Mouse (Mus musculus) adrenal gland, postnatal 10 days (tissue): ENCODE measurements at regions not wholly inside any gene's neighbourhood (a gene's known extent, or its start where the extent isn't known, plus 50 kb on each side); places are given as distances from the start of the nearest gene placed in this dataset.

Source experiments
- DNase-seq: peaks from one replicate; pipeline ENCODE4 v3.0.0; 2021; ENCODE audit warnings: mixed read lengths

DNA sequence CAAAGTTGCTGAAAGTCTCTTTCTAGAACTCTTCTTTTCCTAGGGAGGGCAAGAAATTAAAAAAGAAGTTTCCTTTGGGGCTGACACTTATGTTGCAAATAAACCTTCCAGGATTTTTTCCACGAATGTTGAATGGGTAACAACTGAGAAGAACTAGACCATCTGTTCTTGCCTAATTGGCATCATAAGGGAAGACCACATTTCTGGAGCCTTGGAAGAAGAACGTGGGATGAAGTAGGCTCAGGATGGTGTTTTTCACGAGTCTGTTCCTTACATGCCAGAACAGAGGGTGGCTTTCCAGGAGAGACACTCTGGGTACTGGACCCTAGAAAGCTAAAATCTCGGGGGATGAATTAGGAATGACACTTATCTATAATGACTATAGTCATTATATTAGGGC lies 314.1 kb downstream of the Cog6 start:
- DNase-seq: no peak

DNA sequence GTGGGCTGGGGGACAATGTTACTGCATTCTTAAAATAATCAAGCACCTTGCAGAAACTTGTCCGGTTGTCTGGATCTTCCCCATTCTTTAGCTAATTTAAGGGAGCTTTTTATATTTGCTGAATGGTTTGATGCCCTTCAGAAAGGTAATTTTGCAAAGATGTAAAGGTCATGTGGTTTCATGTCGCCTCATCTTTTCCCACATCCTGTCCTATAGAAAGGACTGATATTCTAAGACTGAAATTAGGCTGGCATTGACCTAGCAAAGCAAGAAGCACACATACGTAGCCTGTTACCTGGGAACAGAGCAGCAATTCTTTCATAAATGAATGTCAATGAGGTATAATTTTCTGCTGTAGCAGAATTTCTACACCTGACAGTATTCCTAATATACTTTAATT lies 315.4 kb downstream of the Cog6 start:
- DNase-seq: no peak

DNA sequence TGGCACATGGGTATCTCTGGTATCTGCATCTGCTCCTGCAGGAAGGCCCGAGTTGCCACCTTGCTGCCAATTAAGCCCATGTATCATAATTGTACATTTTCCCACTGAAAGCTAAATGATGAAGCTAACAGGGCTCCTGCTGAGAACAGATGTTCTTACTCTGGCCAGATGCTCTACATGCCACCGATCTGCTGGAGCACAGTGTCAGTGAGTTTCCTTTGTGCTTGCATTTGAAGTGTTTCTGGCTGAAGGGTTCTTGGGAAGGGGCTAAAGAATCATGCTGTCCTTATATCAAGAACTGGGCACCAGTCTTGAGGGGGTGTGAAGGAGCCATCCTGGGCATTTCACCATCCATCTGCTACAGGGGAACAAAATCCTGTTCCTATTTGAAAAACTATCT lies 323.2 kb downstream of the Cog6 start:
- DNase-seq: no peak

GRCm38 (mm10) chr3:52685434-52686181 lies 331.4 kb downstream of the Cog6 start:
- peak; percentile 49 for DNase-seq

DNA sequence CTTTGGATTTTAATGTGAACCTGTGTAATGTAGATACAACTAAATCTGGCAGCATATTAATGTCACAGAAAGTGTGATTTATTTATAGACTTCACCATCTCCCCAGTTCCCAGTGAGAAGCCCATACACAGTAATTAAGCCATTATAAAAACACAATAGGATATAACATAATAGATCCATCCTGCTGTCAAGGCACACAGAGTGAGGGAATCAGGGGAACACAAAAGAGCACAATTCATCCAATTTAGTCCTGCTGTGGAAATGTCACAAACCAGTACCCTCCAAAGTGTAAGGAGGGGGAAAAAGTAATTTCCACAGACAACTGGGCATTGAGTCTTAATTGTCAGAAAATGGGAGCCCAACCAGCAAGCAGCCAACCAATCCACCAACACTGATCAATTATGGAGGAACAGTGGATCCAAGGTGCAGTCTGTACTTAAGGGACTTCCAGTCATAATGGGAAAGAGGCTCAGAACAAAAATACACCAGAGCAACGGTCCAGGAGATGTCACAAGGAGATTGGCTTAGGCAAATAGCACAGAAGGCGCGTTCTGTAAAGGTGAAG lies 336.1 kb downstream of the Cog6 start:
- DNase-seq: no peak

DNA sequence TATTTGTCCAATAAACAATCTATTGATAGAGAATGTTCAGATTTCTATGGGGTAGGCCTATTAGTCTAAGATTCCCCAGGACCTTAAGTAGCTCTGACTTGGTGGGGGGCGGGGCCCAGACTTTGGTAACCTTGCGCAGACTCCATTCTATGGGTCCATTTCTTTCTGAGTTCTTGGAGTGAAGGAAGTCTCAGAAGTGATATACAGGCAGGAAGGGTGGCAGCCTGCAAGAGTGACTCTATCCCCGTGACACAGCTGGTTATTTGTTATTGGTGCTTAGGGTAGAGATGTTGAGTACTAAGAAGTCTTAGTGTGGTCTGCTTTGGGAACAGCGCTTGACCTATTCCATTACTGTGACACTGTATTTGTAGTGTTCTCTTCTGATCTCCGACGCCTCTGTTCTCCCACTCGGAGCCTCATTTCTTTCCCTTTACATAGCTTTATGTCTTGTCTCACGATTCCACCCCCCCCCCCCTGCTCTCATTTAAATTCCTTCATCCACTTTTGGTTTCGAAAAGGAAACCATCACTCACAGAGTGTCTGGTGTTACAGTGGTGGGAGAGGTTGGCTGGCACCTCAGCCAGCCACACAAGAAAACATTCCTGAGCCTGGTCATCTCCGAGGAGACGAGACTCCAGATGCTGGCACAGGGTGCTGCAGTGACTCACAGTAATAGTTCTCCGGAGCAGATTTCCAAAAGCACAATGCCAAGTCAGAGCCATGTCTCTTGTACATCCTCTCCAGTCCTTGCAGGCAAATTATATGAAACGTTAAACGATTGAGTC lies 340.0 kb downstream of the Cog6 start:
- DNase-seq: peak; percentile 19

- DNase-seq: no peak
These were observed 346.4 kb downstream of the Cog6 start for GRCm38 (mm10) chr3:52670628-52671028.

DNA sequence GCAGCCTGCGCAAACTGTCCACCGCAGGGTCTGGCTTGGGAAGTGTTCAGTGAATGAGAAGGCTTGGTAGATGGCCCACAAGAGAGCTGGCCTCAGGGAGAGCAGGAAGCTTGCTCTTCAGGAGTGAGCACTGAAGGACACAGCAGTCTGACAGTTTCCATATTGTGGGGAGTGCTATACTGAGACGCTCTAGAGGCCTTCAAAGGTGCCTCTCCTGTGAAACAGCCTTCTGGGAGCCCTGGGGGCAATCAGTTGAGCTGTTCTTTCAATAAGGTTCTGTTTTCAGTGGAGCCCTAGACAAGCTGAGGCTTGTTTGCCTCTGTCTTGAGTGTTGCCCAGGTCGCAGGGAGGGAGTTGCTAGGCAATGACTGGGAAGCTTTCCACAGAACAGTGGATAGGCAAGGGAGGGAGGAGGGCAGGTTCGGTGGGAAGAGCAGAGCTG lies 353.9 kb downstream of the Cog6 start:
- DNase-seq: no peak

- no peak for DNase-seq
These were observed 354.7 kb downstream of the Cog6 start for GRCm38 (mm10) chr3:52662164-52662908.

DNA sequence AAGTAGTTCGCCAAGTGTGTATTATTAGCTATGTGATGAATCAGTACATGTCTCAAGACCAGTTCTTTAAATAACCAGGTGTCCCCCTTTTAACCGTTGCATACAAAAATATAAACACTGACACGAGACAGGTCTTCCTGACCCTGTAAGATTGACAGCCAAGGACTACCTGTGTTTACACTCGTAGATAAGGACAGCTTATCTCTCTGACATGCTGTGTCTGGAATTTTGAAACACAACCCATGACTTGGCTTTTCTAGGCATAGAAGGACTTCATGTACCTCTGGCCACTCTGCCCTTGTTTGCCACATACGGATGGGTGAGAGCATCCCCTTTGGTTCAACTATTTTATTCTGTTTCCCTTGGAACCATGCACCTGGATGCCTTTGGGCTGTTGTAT lies 364.0 kb downstream of the Cog6 start:
- DNase-seq: no peak

- DNase-seq: no peak
These were observed 364.6 kb downstream of the Cog6 start for GRCm38 (mm10) chr3:52652476-52652870.

GRCm38 (mm10) chr3:52651862-52652475 lies 365.1 kb downstream of the Cog6 start:
- no peak for DNase-seq

GRCm38 (mm10) chr3:52650071-52650470 lies 367.0 kb downstream of the Cog6 start:
- DNase-seq: no peak

- DNase-seq: peak; percentile 25
These were observed 368.1 kb downstream of the Cog6 start for GRCm38 (mm10) chr3:52648836-52649500.

DNA sequence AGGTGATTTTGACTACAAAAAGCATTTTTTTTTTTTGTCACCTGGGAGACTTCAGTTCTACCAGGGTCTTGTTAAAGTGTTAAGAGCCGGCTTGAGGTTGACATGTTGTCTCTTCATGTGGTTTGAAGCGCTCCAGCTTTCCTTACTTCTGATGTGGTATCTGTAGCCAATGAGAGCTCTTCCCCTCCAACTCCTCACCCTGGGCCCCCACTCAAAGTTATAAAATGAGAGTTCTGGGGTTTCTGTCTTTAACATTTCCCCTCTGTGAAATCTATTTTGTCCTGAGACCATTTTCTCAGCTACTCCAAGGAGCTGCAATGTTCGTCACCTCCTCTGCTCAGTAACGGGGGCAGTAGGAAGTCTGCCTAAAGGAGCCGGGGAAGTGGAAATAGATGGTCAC lies 369.1 kb downstream of the Cog6 start:
- no peak for DNase-seq

GRCm38 (mm10) chr3:52647161-52647692 lies 369.8 kb downstream of the Cog6 start:
- no peak for DNase-seq

GRCm38 (mm10) chr3:52645156-52645555 lies 371.9 kb downstream of the Cog6 start:
- no peak for DNase-seq

- DNase-seq: no peak
These were observed 372.6 kb downstream of the Cog6 start for GRCm38 (mm10) chr3:52644178-52645128.

- no peak for DNase-seq
These were observed 373.2 kb downstream of the Cog6 start for GRCm38 (mm10) chr3:52643796-52644177.

- no peak for DNase-seq
These were observed 373.9 kb downstream of the Cog6 start for GRCm38 (mm10) chr3:52643100-52643551.
